Mouse (Mus musculus) neural tube, embryonic 14.5 days (tissue): ENCODE measurements around the gene Pip4p1. TPM values are rescaled to one million over a fixed set of nuclear protein-coding genes. Genes with fewer than 3 reads are reported as not detected.
"Not testable (repeated sequence)": the region's sequence is repeated elsewhere in the genome, so short reads cannot be mapped to it uniquely, and the experiment has no call there.

Experiments used
- ATAC-seq: fragments of 200-750 bp; cut with Nextera tagmentation; 2 replicates; pipeline ENCODE4 v1.8.0; 2017; ENCODE audit warnings: low read depth, mild to moderate bottlenecking, moderate TSS enrichment, moderate library complexity
- H3K27ac ChIP-seq: fragments of 300-500 bp; sonication (generic); 2 replicates; pipeline ENCODE4 v1.5.1; 2014; ENCODE audit warnings: low read depth, mild to moderate bottlenecking, control low read depth, low read length, moderate library complexity, mixed read lengths
- H3K27me3 ChIP-seq: fragments of 300-500 bp; sonication (generic); 2 replicates; pipeline ENCODE4 v1.6.1; 2014; ENCODE audit warnings: low read length; ENCODE audit not compliant: control insufficient read depth, insufficient read depth
- H3K36me3 ChIP-seq: fragments of 300-500 bp; sonication (generic); 2 replicates; pipeline ENCODE4 v1.6.1; 2014; ENCODE audit warnings: low read length, mixed read lengths; ENCODE audit not compliant: control insufficient read depth, insufficient read depth
- H3K4me1 ChIP-seq: fragments of 300-500 bp; sonication (generic); 2 replicates; pipeline ENCODE4 v1.6.1; 2014; ENCODE audit warnings: low read length; ENCODE audit not compliant: control insufficient read depth, insufficient read depth
- H3K4me2 ChIP-seq: fragments of 300-500 bp; sonication (generic); 2 replicates; pipeline ENCODE4 v1.6.1; 2014; ENCODE audit warnings: mild to moderate bottlenecking, low read depth, low read length, control low read depth
- H3K4me3 ChIP-seq: fragments of 300-500 bp; sonication (generic); 2 replicates; pipeline ENCODE4 v1.5.1; 2014; ENCODE audit warnings: low read depth, low read length, control low read depth, mixed read lengths
- H3K9ac ChIP-seq: fragments of 300-500 bp; sonication (generic); replicated peaks from 2 replicates; pipeline ENCODE4 v1.6.1; 2014; ENCODE audit warnings: low read depth, mild to moderate bottlenecking, control low read depth, low read length, mixed read lengths
- H3K9me3 ChIP-seq: fragments of 300-500 bp; sonication (generic); 2 replicates; pipeline ENCODE4 v1.6.1; 2016; ENCODE audit warnings: low read length; ENCODE audit not compliant: control insufficient read depth
- WGBS: fragments of 180-500 bp; shearing (Covaris S2); extraction: QIAGEN DNeasy Blood & Tissue Kit; methylation state at CpG from one replicate; pipeline ENCODE4 v1.1.7; 2014; 5-methylcytosine and 5-hydroxymethylcytosine counted together
- polyA plus RNA-seq: library from polyadenylated mRNA; unstranded; fragments of >200 nt; fragmentation: Nextera tagmentation; extraction: Ambion mirVana; gene quantifications from 2 replicates; pipeline ENCODE4 v1.2.1, GENCODE M21; 2014

Pip4p1 gene
- polyA plus RNA-seq, 1 experiment from 2014 or later: 68.4 TPM

DNA sequence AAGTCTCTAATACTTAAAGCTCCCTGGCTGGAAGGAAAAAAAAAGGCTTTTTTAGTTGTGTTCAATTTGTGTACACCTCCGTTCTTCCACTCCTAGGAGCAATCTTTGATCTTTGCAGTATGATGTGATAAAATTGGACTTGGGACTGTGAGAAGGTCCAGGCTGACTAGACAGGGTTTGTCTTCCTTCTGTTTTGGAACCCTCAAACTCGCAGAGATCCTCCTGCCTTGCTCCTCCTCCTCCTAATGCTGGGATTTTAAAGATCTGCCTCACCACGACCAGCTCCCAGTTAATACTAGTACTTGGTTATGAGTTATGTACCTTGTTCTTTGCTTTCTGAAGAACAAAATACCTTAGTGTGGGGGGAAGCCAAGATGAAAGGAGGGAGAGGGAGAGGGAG, 14.9 kb upstream of the Pip4p1 start:
- H3K4me3 ChIP-seq: peak overlapping the region; percentile 38; the same call in 1 of the 2 replicates
- H3K9ac ChIP-seq, ATAC-seq, H3K9me3 ChIP-seq, H3K27me3 ChIP-seq, H3K36me3 ChIP-seq, H3K27ac ChIP-seq, H3K4me1 ChIP-seq: not testable (repeated sequence)
- WGBS: 34% methylated on average over 3 of the region's 3 CpGs
- H3K4me2 ChIP-seq: peak overlapping the region; percentile 56

DNA sequence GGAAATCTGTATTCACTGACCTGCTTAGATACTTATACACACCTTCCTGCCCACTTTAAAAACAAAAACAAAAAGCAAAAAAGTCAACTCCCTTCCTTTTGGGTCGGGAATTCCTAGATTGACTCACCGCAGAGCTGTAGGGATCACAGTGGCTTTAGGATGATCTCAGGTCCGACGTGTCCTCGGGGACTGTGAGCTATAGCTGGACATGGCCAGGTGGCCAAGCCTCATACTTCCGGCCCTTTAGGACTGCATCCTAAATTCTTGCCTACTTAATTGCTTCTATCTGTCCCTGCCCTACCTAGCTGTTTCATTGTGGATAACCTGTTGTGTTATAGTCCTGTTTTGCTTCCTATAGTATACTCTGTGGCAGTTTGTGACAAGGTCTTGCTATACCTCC, 14.4 kb upstream of the Pip4p1 start:
- peak overlapping the region; percentile 32; the same call in 1 of the 2 replicates for H3K9ac ChIP-seq
- peak overlapping the region; percentile 56 for H3K4me2 ChIP-seq
- H3K36me3 ChIP-seq, H3K9me3 ChIP-seq, H3K27me3 ChIP-seq, H3K4me1 ChIP-seq: not testable (repeated sequence)
- H3K27ac ChIP-seq: peak overlapping the region; percentile 79
- 0 out of 2 replicates have a peak, but pooled peaks have one; percentile 10 for ATAC-seq
- WGBS: 11% methylated on average over 6 of the region's 6 CpGs
- peak overlapping the region; percentile 38 for H3K4me3 ChIP-seq

DNA sequence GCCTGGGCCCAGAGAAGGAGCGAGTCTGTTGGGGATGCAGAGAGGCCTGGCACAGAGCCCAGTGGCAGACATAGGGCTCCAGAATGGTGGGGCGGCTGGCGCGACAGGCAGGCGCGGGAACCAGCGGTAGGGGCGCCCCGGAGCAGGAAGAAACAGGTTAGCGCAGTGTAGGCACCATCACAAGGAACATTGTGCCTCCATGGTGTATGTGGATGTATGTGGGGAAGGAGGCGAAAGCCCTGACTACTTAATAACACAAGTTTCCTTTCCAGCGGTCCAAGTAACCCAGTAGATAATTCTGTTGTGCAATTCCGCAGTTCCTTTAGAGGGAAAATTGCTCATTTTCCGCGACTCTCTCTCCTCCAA, 14.0 kb upstream of the Pip4p1 start:
- ATAC-seq: peak; percentile 98
- H3K27ac ChIP-seq: peak overlapping the region; percentile 79
- H3K4me1 ChIP-seq, H3K27me3 ChIP-seq, H3K9me3 ChIP-seq, H3K36me3 ChIP-seq: not testable (repeated sequence)
- WGBS: 0% methylated on average over 14 of the region's 15 CpGs
- peak overlapping the region; percentile 56 for H3K4me2 ChIP-seq
- H3K9ac ChIP-seq: peak overlapping the region; percentile 41; the same call in 1 of the 2 replicates
- H3K4me3 ChIP-seq: peak overlapping the region; percentile 38

DNA sequence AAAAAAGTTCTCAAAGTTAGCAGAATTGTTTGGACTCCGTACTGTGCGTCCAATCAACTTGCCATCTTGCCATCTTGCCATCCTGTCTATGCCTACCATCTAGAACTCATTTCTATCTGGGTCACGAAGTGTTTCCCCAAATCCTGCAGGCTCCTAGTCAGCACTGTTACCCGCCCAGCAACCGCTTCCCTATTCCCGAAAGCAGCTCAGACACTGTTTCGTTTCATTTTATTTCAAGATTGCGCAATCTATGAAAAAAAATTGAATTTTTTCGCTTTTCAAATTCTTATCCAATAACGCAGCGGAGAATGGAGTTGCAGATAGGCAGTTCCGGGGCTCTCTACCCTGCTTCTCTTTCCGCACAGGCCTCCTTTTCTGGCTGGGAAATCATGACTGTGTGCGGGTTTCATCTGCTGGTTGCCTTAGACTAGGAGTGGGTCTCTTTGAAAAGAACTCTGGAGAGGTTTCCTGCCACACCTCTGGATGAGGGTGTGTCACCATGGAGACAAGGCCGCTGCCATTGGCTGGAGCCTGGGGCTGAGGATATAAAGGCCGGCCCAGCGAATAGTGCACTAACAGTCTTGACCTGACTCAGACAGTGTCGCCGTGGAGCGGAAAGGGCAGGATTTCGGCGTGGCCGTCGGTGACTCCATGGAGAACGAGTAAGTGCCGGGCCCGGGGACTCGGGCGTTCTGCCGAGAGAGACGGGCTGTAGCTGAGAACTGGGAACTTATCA, 13.4 kb upstream of the Pip4p1 start, which contains the start of gene Gm49342:
Gene Gm49342, plus strand, starts transcription at position 586 of the 736 bp plus-strand sequence.
- WGBS: 21% methylated on average over 31 of the region's 31 CpGs
- peak within 1 kb of the TSS; percentile 79 for H3K27ac ChIP-seq
- H3K9ac ChIP-seq: peak within 1 kb of the TSS; percentile 41; the same call in 1 of the 2 replicates
- H3K27me3 ChIP-seq: no peaks in the 10 kb centered on the region
- 0 out of 2 replicates have a peak, but pooled peaks cover 4% of the 10 kb centered on the region for H3K4me1 ChIP-seq
- H3K36me3 ChIP-seq: no peaks in the 10 kb centered on the region
- peak within 1 kb of the TSS; percentile 38 for H3K4me3 ChIP-seq
- peak; percentile 99 for ATAC-seq
- H3K9me3 ChIP-seq: no peaks in the 10 kb centered on the region
- H3K4me2 ChIP-seq: peak within 1 kb of the TSS; percentile 56

DNA sequence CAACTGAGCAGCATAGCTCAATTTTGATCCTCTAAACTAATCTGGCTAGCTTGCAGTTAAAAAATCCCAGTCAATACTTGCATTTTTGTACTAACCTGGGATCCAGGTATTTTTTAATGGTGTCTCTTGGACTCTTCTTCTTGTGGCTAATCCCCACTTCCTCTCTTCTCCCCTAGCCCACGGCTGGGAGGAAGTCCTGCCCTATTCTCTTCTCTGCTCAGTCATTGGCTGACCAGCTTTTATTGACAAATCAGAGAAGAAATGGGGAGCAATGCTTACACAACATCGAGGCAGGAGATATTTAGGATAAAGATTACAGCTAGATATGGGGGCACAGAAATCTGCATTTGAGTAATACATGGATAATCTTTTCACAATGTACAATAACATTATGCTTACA, 8.3 kb upstream of the Pip4p1 start:
- Histone ChIP-seq H3K27ac (no peak overlapping the region), H3K4me3 (no peak overlapping the region), H3K36me3 (no peaks in the 10 kb centered on the region), H3K27me3 (no peaks in the 10 kb centered on the region), H3K4me1 (no peaks in the 10 kb centered on the region), H3K9ac (no peak overlapping the region), H3K9me3 (no peaks in the 10 kb centered on the region), H3K4me2 (no peak overlapping the region)
- WGBS: 50% methylated on average over 2 of the region's 2 CpGs
- ATAC-seq: no peak

DNA sequence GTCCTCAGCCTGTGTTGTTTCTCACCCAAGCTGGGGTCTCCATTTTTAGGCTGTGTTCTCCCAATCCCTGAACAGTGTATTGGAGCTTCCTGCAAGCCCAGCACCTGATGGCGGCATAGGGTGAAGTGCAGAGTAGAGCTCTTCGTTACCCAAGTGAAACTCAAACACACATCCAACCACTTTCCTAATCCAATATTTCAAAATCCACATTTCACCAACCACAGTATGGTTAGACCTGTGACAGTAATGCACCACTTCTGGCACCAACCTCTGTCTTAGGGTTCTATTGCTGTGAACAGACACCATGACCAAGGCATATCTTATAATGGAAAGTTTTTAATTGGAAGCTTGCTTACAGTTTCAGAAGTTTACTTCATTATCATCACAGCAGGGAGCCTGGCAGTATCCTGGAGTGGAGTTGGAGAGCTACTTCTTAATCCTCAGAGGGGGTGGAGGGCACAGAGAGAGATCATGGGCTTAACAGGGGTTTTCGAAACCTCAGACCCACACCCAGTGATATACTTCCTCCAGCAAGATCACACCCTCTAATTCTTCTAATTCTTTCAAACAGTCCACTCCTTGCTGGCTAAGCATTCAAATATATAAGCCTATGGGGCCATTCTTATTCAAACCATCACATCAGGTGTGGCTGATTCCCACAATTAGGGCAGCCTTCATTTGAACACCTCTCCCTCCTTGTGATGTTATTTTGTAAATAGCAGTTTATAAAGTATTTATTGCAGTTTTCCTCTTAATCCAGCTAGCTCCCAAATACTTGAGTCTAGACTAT, 7.7 kb upstream of the Pip4p1 start:
- no peak overlapping the region for H3K27ac ChIP-seq

DNA sequence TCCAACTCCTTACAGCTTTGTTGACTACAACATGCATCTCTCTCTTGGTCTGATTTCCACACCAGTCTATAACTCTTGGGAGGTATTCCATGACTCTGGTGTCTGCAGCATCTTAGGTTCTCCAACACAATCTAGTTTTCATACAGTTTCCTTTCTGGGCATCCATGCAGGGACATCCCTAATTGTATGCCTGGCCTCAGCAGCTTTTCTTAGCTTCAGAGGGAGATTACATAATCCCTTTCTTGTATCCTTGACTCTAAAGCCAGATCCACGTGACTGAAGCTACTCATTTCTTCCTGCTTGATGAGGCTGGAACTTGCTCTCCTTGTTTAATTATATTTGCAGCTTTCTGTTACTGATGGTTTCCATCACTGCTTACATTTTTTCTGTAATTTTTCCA, 6.0 kb upstream of the Pip4p1 start:
- Histone ChIP-seq H3K27ac (no peak overlapping the region), H3K4me1 (no peaks in the 10 kb centered on the region), H3K4me2 (no peak overlapping the region), H3K4me3 (no peak overlapping the region), H3K9ac (no peak overlapping the region), H3K9me3 (no peaks in the 10 kb centered on the region), H3K27me3 (no peaks in the 10 kb centered on the region), H3K36me3 (no peaks in the 10 kb centered on the region)
- WGBS: 70% methylated on average over 1 of the region's 1 CpGs
- ATAC-seq: no peak

More for the DNA sequence above, 7.7 kb upstream of the Pip4p1 start:
- no peaks in the 10 kb centered on the region for H3K9me3 ChIP-seq
- H3K4me2 ChIP-seq: no peak overlapping the region
- ATAC-seq: no peak
- H3K4me3 ChIP-seq: no peak overlapping the region
- H3K4me1 ChIP-seq: no peaks in the 10 kb centered on the region
- 91% methylated on average over 3 of the region's 3 CpGs for WGBS
- H3K9ac ChIP-seq: no peak overlapping the region
- H3K27me3 ChIP-seq: no peaks in the 10 kb centered on the region
- no peaks in the 10 kb centered on the region for H3K36me3 ChIP-seq

DNA sequence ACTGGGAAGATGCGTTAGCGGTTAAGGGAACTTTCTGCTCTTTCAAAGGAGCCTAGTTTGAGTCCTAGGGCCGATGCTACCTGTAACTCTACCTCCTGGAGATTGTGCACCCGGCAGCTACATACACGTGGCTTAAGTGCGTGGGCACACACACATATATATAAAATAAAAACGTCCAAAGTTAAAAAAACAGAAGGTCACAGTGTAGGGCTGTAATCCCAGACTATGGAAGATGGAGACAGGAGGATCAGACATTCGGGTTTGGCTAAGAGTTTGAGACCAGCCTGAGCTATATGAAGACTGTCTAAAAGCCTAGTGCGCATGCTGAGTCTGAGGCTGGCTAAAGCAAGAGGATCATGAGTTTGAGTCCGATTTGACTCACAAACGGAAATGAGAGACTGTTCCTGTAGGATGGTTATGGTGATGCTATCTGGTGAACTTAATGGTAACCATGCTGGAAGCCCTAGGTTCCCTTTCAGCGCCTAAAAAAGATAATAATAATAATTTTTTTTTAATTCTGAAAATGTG, 901 bp upstream of the Pip4p1 start:
- no peak for ATAC-seq
- WGBS: 14% methylated on average over 12 of the region's 12 CpGs
- peak overlapping the region; percentile 68 for H3K4me2 ChIP-seq
- peak overlapping the region; percentile 99 for H3K4me3 ChIP-seq
- H3K27me3 ChIP-seq: no peaks in the 10 kb centered on the region
- peaks cover 21% of the 10 kb centered on the region for H3K36me3 ChIP-seq
- peak overlapping the region; percentile 48 for H3K9ac ChIP-seq
- peaks cover 7% of the 10 kb centered on the region; the same call in 1 of the 2 replicates for H3K4me1 ChIP-seq
- no peaks in the 10 kb centered on the region for H3K9me3 ChIP-seq
- peak overlapping the region; percentile 82 for H3K27ac ChIP-seq

DNA sequence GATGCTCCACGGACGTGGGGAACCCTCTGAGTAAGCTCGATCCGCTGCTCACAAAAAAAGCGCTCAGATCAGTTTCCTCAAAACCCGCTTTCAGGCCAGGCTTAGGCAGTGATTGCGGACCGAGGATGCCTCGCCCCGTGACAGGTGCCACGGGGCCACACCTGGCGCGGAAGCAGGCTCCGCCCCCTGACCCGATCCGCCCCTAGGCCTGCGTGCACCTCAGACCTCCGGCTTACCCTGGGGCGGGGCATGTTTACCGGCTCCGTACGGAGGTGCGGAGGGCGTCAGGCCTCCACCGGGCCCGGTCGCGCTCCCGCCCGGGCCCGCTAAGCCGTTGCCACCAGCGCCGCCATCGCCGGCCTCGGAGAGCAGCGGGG, 291 bp downstream of the Pip4p1 start:
- peaks cover 24% of the 10 kb centered on the region for H3K36me3 ChIP-seq
- H3K4me1 ChIP-seq: peaks cover 16% of the 10 kb centered on the region
- WGBS: 1% methylated on average over 38 of the region's 38 CpGs
- H3K4me3 ChIP-seq: peak overlapping the region; percentile 99
- ATAC-seq: peak; percentile 60
- H3K27ac ChIP-seq: peak overlapping the region; percentile 84
- peak overlapping the region; percentile 79 for H3K4me2 ChIP-seq
- no peaks in the 10 kb centered on the region for H3K27me3 ChIP-seq
- H3K9ac ChIP-seq: peak overlapping the region; percentile 99
- H3K9me3 ChIP-seq: no peaks in the 10 kb centered on the region
